Mouse (Mus musculus) adrenal gland, postnatal 36 days (tissue): ENCODE data around the gene Klhl32. TPM values are rescaled to one million over a fixed set of nuclear protein-coding genes. Genes with fewer than 3 reads are reported as not detected.

Experiments
- total RNA-seq, 2 experiments: library from RNA; stranded (reverse); gene quantifications; 2 replicates each; pipeline ENCODE4 v1.2.3; 2021

Klhl32 gene
- total RNA-seq, 2 experiments from 2014 or later, result 2.6 to 4.3 TPM

Other genes starting within 250 kb of the Klhl32 start
- 10 to 100 TPM; 34.7 to 37.9 TPM for gene Ndufaf4, start 47.0 kb upstream of the Klhl32 start, total RNA-seq
- 1 to 10 TPM; 3.4 to 4.7 TPM for gene Gpr63, start 115.3 kb upstream of the Klhl32 start, total RNA-seq